19 mouse cellular contexts compared by ENCODE assay signal in genomic region chr11:101645043-101645410, GRCm38 (mm10). TPM values are rescaled to one million over a fixed set of nuclear protein-coding genes. Genes with fewer than 3 reads are reported as not detected.
A peak's percentile ranks its signal among the peaks of the same experiment; 100 is the strongest.
DNase-seq lines count a peak whose midpoint lies in the region; ATAC-seq and TF ChIP-seq lines count a peak whose summit lies in the region.
"Not testable (repeated sequence)": the region's sequence is repeated elsewhere in the genome, so short reads cannot be mapped to it uniquely, and the experiment has no call there.
"Had no signal": no experiment of that assay in that cellular context is flagged by ENCODE, and none has a peak within 500 bp of the region (broad histone marks: within the 10 kb centered on the region; RNA-seq: fewer than 3 reads in every experiment).

No protein-coding gene starts in this region.

- not testable (repeated sequence) for H3K4me1 ChIP-seq in embryonic facial prominence, embryonic 15.5 days; hindbrain, embryonic 11.5 days (replicated peaks; ENCODE audit: control insufficient read depth, insufficient read depth, low read length); midbrain, embryonic 16.5 days (ENCODE audit: control insufficient read depth, insufficient read depth, low read length); stomach, postnatal 0 days (replicated peaks; ENCODE audit: control insufficient read depth, insufficient read depth)
- peaks cover 10% of the 10 kb centered on the region; the same call in 1 of the 2 replicates for H3K4me1 ChIP-seq in kidney, embryonic 15.5 days
- peaks cover 11% of the 10 kb centered on the region for H3K4me1 ChIP-seq in liver, embryonic 16.5 days (ENCODE audit: control insufficient read depth, low read depth, low read length)

- H3K9me3 ChIP-seq in embryonic facial prominence, embryonic 15.5 days (replicated peaks); hindbrain, embryonic 11.5 days (ENCODE audit: control insufficient read depth, low read length); kidney, embryonic 15.5 days (replicated peaks); liver, embryonic 16.5 days (replicated peaks; ENCODE audit: control insufficient read depth, low read length); midbrain, embryonic 16.5 days (replicated peaks; ENCODE audit: control insufficient read depth, low read length, poor library complexity, severe bottlenecking); stomach, postnatal 0 days (ENCODE audit: control insufficient read depth, low read length): not testable (repeated sequence)

- H3K27ac ChIP-seq in embryonic facial prominence, embryonic 15.5 days (replicated peaks): peak overlapping the region; percentile 22; the same call in 1 of the 2 replicates
- peak overlapping the region; percentile 36; the same call in 1 of the 2 replicates for H3K27ac ChIP-seq in hindbrain, embryonic 11.5 days (ENCODE audit: low read depth, low read length)
- peak overlapping the region; percentile 75 for H3K27ac ChIP-seq in kidney, embryonic 15.5 days
- H3K27ac ChIP-seq in liver, embryonic 16.5 days (ENCODE audit: low read length): peak overlapping the region; percentile 64
- peak overlapping the region; percentile 78 for H3K27ac ChIP-seq in midbrain, embryonic 16.5 days (ENCODE audit: low read length)
- H3K27ac ChIP-seq in stomach, postnatal 0 days (replicated peaks): not testable (repeated sequence)

- not testable (repeated sequence) for H3K27me3 ChIP-seq in embryonic facial prominence, embryonic 15.5 days; hindbrain, embryonic 11.5 days (ENCODE audit: control insufficient read depth, insufficient read depth, low read length); kidney, embryonic 15.5 days; liver, embryonic 16.5 days (ENCODE audit: control insufficient read depth, insufficient read depth, low read depth, low read length); midbrain, embryonic 16.5 days (ENCODE audit: control insufficient read depth, insufficient read depth, low read depth, low read length); stomach, postnatal 0 days (ENCODE audit: control insufficient read depth, insufficient read depth, low read length)

- ATAC-seq in embryonic facial prominence, embryonic 15.5 days (ENCODE audit: insufficient number of reproducible peaks, low FRiP score, low TSS enrichment, low read depth); hindbrain, embryonic 11.5 days (ENCODE audit: low FRiP score); kidney, embryonic 15.5 days (replicated peaks; ENCODE audit: low FRiP score); liver, embryonic 16.5 days (ENCODE audit: low read depth); midbrain, embryonic 16.5 days: not testable (repeated sequence)
- peak; percentile 23 for ATAC-seq in granulocyte monocyte progenitor cell, adult 5-6 weeks (replicated peaks; ENCODE audit: poor library complexity, severe bottlenecking)
- ATAC-seq in stomach, postnatal 0 days (ENCODE audit: low FRiP score, low TSS enrichment): 0 out of 2 replicates have a peak, but pooled peaks have one; percentile 0

- not testable (repeated sequence) for TF ChIP-seq EP300 in stomach, postnatal 0 days (optimal IDR thresholded peaks at IDR 0.05)

- 0% methylated on average over 4 of the region's 4 CpGs for WGBS in embryonic facial prominence, embryonic 15.5 days
- WGBS in hindbrain, embryonic 11.5 days: 3% methylated on average over 4 of the region's 4 CpGs
- WGBS in kidney, embryonic 15.5 days: 1% methylated on average over 4 of the region's 4 CpGs
- WGBS in liver, embryonic 16.5 days (ENCODE audit: insufficient replicate concordance): 0% methylated on average over 4 of the region's 4 CpGs
- WGBS in midbrain, embryonic 16.5 days: under 1% methylated on average over 4 of the region's 4 CpGs
- 2% methylated on average over 4 of the region's 4 CpGs for WGBS in stomach, postnatal 0 days

- not testable (repeated sequence) for H3K4me3 ChIP-seq in embryonic facial prominence, embryonic 15.5 days (replicated peaks); hindbrain, embryonic 11.5 days (ENCODE audit: low read depth, low read length); kidney, embryonic 15.5 days (replicated peaks); liver, embryonic 16.5 days (ENCODE audit: low read depth, low read length); midbrain, embryonic 16.5 days (ENCODE audit: low read depth, low read length); stomach, postnatal 0 days (ENCODE audit: low read depth, low read length)

- not testable (repeated sequence) for H3K9ac ChIP-seq in embryonic facial prominence, embryonic 15.5 days; hindbrain, embryonic 11.5 days (ENCODE audit: low read depth, low read length); kidney, embryonic 15.5 days; liver, embryonic 16.5 days (ENCODE audit: low read depth, low read length); midbrain, embryonic 16.5 days (ENCODE audit: low read depth, low read length); stomach, postnatal 0 days (ENCODE audit: low read length)

- H3K36me3 ChIP-seq in embryonic facial prominence, embryonic 15.5 days; hindbrain, embryonic 11.5 days (ENCODE audit: control insufficient read depth, insufficient read depth, low read length); kidney, embryonic 15.5 days; liver, embryonic 16.5 days (ENCODE audit: control insufficient read depth, insufficient read depth); midbrain, embryonic 16.5 days (ENCODE audit: control insufficient read depth, insufficient read depth, low read length); stomach, postnatal 0 days (ENCODE audit: control insufficient read depth, insufficient read depth, low read length): not testable (repeated sequence)

- DNase-seq in 3T3-L1 (ENCODE audit: low read depth, low spot score): peak; percentile 89
- DNase-seq in hindbrain, embryonic 11.5 days (ENCODE audit: low spot score); stomach, postnatal 0 days (ENCODE audit: low spot score): not testable (repeated sequence)

- H3K4me2 ChIP-seq in embryonic facial prominence, embryonic 15.5 days (replicated peaks); hindbrain, embryonic 11.5 days (replicated peaks; ENCODE audit: low read depth, low read length); kidney, embryonic 15.5 days; liver, embryonic 16.5 days (ENCODE audit: low read depth, low read length); midbrain, embryonic 16.5 days (ENCODE audit: low read length); stomach, postnatal 0 days (replicated peaks; ENCODE audit: low read depth): not testable (repeated sequence)

- not testable (repeated sequence) for TF ChIP-seq CTCF in stomach, postnatal 0 days (IDR thresholded peaks at IDR 0.05; ENCODE audit: low read depth)

RNA-seq across cellular contexts. Expression of gene Rdm1, which starts 18.0 kb away (rescaled TPM):
- 51.1 and 54.6 TPM in 2 replicates for polyA plus RNA-seq in embryonic facial prominence, embryonic 15.5 days (2015; fragmentation: Nextera tagmentation; extraction: Ambion mirVana)
- 6.4 and 28.8 TPM in 2 replicates for total RNA-seq in granulocyte monocyte progenitor cell, adult 5-6 weeks (2014; fragmentation: Nextera tagmentation)
- total RNA-seq in granulocyte monocyte progenitor cell, adult 5-6 weeks (2017): 6.2 and 17.0 TPM in 2 replicates
- polyA plus RNA-seq in hindbrain, embryonic 11.5 days (2014; fragmentation: Nextera tagmentation; extraction: Ambion mirVana): 34.5 and 35.5 TPM in 2 replicates
- polyA plus RNA-seq in kidney, embryonic 15.5 days (2015; fragmentation: Nextera tagmentation; extraction: Ambion mirVana): 35.5 and 41.1 TPM in 2 replicates
- polyA plus RNA-seq in liver, embryonic 16.5 days (2015; fragmentation: Nextera tagmentation; extraction: Ambion mirVana): 10.1 and 13.2 TPM in 2 replicates
- polyA plus RNA-seq in midbrain, embryonic 16.5 days (2015; fragmentation: Nextera tagmentation; extraction: Ambion mirVana): 10.6 and 10.7 TPM in 2 replicates
- polyA plus RNA-seq in stomach, postnatal 0 days (2015; fragmentation: Nextera tagmentation; extraction: Ambion mirVana): 18.9 and 20.9 TPM in 2 replicates

RNA-seq across cellular contexts. Expression of gene Arl4d, which starts 20.3 kb away (rescaled TPM):
- polyA plus RNA-seq in embryonic facial prominence, embryonic 15.5 days (2015; fragmentation: Nextera tagmentation; extraction: Ambion mirVana): 6.0 and 6.9 TPM in 2 replicates
- 1.1 TPM in 1 of 2 replicates, not detected in the other for total RNA-seq in granulocyte monocyte progenitor cell, adult 5-6 weeks (2014; fragmentation: Nextera tagmentation)
- total RNA-seq in granulocyte monocyte progenitor cell, adult 5-6 weeks (2017): 0.34 and 0.77 TPM in 2 replicates
- 14.1 and 14.2 TPM in 2 replicates for polyA plus RNA-seq in hindbrain, embryonic 11.5 days (2014; fragmentation: Nextera tagmentation; extraction: Ambion mirVana)
- polyA plus RNA-seq in kidney, embryonic 15.5 days (2015; fragmentation: Nextera tagmentation; extraction: Ambion mirVana): 3.9 and 4.1 TPM in 2 replicates
- 0.99 and 1.3 TPM in 2 replicates for polyA plus RNA-seq in liver, embryonic 16.5 days (2015; fragmentation: Nextera tagmentation; extraction: Ambion mirVana)
- 6.2 and 6.8 TPM in 2 replicates for polyA plus RNA-seq in midbrain, embryonic 16.5 days (2015; fragmentation: Nextera tagmentation; extraction: Ambion mirVana)
- 9.5 and 10.0 TPM in 2 replicates for polyA plus RNA-seq in stomach, postnatal 0 days (2015; fragmentation: Nextera tagmentation; extraction: Ambion mirVana)
- polyA plus RNA-seq: CD4-positive, CD25-positive, alpha-beta regulatory T cell, adult 4 months had no signal

RNA-seq across cellular contexts. Expression of gene Gm11634, which starts 46.0 kb away (rescaled TPM):
- not detected in 2 replicates for polyA plus RNA-seq in embryonic facial prominence, embryonic 15.5 days (2015; fragmentation: Nextera tagmentation; extraction: Ambion mirVana)
- not detected in 2 replicates for total RNA-seq in granulocyte monocyte progenitor cell, adult 5-6 weeks (2014; fragmentation: Nextera tagmentation)
- total RNA-seq in granulocyte monocyte progenitor cell, adult 5-6 weeks (2017): not detected in 2 replicates
- polyA plus RNA-seq in hindbrain, embryonic 11.5 days (2014; fragmentation: Nextera tagmentation; extraction: Ambion mirVana): not detected in 2 replicates
- polyA plus RNA-seq in kidney, embryonic 15.5 days (2015; fragmentation: Nextera tagmentation; extraction: Ambion mirVana): not detected in 2 replicates
- 0.15 TPM in 1 of 2 replicates, not detected in the other for polyA plus RNA-seq in liver, embryonic 16.5 days (2015; fragmentation: Nextera tagmentation; extraction: Ambion mirVana)
- polyA plus RNA-seq in midbrain, embryonic 16.5 days (2015; fragmentation: Nextera tagmentation; extraction: Ambion mirVana): not detected in 2 replicates
- polyA plus RNA-seq in stomach, postnatal 0 days (2015; fragmentation: Nextera tagmentation; extraction: Ambion mirVana): 0.13 TPM in 1 of 2 replicates, not detected in the other
- total RNA-seq: adrenal gland, adult 2 months; ES-E14; gastrocnemius, postnatal 25 days; heart, postnatal 36 days; left cerebral cortex, adult 18-20 months; left cerebral cortex, postnatal 36 days had no signal
- polyA plus RNA-seq: adrenal gland, adult 2 months; CD4-positive, CD25-positive, alpha-beta regulatory T cell, adult 4 months; cerebellum, adult 2 months; forebrain, embryonic 10.5 days; lung, postnatal 0 days; midbrain, embryonic 11.5 days had no signal
